Mouse (Mus musculus) left cerebral cortex, postnatal 4 days (tissue): ENCODE results near the gene Krt82. TPM values are rescaled to one million over a fixed set of nuclear protein-coding genes. Genes with fewer than 3 reads are reported as not detected.

ENCODE experiments used
- DNase-seq: peaks from one replicate; pipeline ENCODE4 v3.0.0-alpha.2; 2022
- intact Hi-C: fragments of 180-260 bp; cut with DNase I; formaldehyde crosslinking; loops from one replicate; pipeline ENCODE4 v1.15.1; 2025
- total RNA-seq, 2 experiments: library from RNA; stranded (reverse); gene quantifications; 2 replicates each; pipeline ENCODE4 v1.2.3; 2021

Gene Krt82
- not detected for total RNA-seq

DNA sequence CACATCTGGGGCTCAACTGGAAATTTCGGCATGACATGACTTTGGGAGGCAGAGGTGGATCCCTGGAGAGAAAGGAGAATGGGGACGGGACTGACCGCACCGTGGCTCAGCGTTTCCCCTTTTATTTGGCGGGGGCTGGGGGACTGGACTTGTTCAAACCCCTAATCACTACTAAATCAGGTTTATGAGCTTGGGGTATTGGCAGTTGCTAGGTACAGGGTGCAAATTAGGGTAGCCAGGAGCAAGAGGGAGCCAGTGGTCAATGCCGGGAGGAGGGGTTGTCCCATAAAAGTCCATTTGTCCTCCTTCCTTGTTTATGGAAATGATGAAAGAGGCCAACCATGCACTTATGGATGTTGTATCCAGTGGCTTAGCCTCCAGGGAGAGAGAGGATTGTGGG, at the start of gene Krt82:
TSS of gene Krt82 (minus strand) at position 101 of the 400 bp plus-strand sequence.
- no peak for DNase-seq
- intact Hi-C loops = no loop called here

DNA sequence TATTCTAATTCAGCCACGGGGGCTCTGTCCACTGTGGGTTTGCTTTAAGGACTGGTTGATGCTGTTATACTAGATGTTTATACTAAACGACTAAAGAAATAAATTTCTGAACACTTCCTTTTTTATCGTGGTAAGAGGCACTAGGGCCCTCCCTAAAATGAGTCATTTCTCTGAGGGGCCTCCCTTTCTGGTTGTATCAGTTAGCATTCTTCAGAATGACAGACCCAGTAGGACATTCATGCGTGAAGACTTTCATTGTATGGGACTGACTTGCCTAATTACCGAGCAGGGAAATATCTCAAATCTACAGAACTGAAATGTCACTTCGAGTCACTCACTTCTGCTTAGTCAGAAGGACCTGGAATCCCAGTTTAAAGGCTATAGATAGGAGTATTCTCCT, 48.7 kb upstream of the Krt82 start:
- intact Hi-C loops = no loop called here
- DNase-seq = no peak

DNA sequence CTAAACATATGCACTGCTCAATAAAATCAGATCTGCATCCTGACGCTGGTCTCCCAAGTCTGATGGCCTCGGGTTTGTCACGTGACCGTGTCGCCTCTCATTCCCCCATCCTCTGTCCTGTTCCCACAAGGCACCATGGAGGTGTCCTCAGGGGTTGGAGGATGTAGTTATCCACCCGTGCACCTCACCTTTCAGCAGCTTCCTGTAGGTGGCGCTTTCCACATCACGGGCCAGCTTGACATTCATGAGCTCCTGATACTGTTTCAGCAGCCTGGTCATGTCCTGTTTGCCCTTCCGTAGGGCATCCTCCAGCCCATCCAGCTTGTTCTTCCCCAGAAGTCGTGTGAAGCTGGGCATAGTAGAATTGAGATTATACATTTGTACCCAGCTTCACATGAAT, 37.7 kb upstream of the Krt82 start:
- intact Hi-C loops = no loop called here
- DNase-seq = no peak

DNA sequence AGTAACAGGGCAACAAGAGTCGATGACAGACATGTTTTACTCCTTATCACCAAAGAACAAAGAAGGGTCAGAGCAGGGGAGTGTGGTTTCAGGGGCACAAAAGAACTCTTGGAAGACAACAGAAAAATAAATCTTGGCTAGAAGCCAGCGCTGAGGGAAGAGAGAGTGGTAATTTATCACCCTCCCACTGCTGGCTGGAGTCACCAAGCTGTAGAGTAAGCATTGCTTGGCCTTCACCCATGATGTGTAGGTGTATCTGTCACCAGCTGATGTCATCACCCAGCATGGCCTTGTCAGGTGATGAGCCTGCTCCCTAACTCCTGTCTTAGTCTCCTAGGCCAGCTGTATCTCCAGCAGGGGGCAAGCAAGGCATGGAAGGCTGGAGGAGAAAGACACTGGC, 34.0 kb upstream of the Krt82 start:
- no peak for DNase-seq
- intact Hi-C loops = no loop called here

DNA sequence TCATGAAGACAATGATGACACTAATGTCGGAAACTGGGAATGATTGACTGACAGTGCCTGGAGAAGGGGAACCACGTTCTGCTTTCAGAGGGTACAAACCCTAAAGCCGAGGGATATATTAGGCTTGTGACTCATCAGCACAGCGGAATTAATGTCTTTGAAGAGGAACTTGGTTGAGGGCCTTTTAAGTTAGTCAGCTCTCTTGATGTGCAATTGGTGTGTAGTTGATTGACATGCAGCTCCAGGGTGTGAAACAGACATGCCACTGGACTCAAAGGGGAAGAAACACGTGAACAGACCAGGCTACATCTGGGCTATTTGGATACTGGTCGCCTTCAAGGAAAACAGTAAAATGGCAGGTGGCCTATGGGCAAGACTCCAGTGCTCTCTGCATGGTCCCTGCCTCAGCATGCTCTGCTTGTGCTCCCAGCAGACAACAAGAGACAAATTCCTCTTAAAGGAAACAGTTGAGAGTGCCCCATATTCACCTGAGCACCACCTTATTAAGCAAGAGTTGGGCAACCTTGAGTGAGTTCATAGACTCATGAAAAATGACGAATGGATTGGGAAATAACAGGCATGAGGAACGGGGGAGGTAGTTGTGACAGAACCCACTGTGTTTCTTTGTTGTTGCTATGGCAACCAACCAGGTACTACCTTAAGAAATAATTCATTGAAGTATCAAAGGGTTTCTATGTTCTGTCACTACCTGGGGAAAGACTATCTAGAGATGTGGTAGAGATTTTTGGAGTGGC, 32.9 kb upstream of the Krt82 start:
- intact Hi-C loops = no loop called here
- DNase-seq = no peak

DNA sequence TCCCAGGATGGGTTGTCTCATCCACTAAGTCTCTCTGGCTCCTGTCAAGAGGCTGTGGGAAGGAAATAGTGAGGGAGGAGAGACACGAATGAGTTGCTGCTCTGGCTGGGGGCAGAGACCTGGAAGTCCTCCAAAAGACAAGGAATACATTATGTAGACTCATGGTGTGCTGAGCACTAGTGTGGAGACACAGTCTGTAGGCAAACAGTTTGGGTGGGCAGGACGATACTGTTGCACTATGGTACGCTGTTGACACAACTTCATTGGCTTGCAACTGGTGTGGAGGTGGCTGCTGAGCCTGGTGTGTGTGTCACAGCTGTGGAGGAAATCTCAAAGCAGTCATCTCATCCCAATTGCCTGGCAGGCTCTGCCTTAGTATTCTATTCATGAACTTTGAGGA, 31.2 kb upstream of the Krt82 start:
- intact Hi-C loops = no loop called here
- no peak for DNase-seq

DNA sequence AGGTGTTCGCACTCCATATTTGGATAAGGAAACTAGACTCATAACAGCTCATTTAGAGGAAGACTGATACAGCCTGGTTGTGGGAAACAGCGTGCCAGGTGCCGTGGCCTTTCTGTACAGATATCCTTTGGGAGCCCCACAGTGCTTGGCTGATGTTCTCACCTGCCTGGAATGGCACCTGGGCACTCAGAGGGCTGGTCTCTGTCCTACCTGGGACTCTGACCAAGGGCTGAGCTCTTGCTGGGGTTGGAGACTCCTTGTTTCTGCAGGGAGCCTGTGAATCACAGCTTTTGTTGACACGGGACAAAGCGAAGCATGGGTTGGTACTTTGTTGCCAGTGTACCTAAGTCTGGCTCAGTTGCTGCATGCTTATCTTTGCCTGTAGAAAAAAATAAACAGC, 25.0 kb upstream of the Krt82 start:
- no peak for DNase-seq
- intact Hi-C loops = no loop called here

DNA sequence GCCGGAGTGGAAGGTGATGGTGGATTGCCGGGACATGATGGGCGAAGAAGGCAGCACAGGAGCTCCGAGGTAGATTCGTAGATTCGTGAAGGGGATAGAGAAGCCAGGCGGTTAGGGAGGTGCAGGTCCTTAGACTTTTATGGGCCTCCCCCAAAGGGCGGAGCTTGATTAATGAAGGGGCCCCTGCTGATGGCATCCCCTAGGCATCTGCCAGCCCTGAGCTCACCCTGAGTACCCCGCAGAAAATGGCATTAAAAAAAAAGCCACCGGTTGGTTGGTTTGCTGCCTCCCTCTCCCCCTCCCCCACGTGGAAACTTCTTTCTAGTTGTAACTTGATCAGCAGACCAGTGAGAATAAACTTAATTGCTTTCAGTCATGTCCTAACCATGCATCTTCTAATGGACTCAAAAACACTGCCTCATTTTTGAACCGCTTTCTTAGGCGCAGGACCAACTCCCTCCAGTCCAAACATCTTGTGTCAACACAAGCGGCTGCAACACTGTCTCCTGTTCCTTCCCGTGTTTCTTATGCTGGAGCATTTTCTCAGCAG, 23.4 kb upstream of the Krt82 start, which contains the start of gene Krt75:
TSS of gene Krt75 (minus strand) at position 109 of the 550 bp plus-strand sequence.
- no peak for DNase-seq
- intact Hi-C loops = no loop called here

DNA sequence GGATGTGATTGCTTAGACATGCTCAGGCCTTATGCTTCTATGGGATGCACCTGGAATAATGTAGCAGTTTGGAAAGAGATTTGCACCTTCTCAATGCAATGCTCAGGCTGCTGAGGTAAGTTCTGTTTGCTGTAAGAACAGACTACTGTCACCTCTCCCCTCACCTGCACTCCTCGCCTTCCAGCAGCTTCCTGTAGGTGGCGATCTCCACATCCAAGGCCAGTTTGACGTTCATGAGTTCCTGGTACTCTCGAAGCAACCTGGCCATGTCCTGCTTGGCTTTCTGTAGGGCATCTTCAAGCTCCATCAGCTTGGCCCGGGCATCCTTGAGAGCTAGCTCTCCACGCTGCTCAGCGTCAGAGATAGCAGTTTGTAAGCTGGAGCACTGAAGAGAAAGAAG, 17.3 kb upstream of the Krt82 start:
- DNase-seq = no peak
- intact Hi-C loops = no loop called here

DNA sequence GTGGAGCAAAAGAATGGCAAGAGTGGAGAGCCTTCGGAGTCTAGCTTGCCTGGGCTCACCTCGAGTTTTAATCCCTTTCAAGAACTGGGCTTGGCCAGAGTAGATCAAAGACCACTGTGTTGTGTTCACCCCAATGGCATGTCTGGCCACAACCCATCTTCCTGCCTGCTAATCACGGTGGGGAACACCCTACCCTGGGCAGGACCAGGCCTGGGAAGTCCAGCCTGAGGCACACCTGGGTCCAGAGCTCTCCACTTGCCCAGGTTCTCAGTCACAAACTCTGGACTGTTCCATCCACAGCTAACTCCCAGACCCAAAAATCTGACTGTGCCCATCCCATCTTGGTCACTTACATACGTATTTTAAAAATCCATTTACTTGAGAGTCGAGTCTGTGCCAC, 12.4 kb upstream of the Krt82 start, which contains the start of gene Krt90:
TSS of gene Krt90 (minus strand) at position 101 of the 400 bp plus-strand sequence.
- intact Hi-C loops = no loop called here
- no peak for DNase-seq

DNA sequence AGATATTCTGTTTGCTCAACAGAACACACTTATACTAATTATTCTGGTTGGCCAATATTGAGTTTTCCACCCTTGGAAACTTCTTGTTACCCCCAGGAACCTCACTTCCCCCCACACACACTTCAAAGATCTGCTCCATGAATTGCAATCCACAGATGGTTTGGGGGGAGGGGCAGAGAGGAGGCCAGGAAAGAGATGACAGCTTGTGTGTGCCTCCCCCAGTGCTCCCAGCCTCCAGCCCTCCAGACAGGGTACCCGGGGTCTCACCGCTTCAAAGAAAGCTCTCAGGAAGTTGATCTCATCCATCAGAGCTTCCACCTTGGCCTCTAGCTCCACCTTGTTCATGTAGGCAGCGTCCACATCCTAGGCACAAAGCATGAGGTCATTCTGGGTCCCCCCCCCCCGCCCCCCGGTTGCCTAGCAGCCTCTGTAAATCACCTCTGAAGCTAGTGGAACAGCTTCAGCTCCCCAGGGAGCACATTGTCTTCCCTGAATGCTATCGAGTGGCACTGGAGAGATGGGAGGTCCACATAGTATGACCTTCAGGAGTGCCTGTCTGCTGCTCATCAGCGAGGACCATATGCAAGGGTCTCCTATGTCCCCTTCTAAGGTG, 7.7 kb upstream of the Krt82 start:
- intact Hi-C loops = no loop called here
- no peak for DNase-seq

DNA sequence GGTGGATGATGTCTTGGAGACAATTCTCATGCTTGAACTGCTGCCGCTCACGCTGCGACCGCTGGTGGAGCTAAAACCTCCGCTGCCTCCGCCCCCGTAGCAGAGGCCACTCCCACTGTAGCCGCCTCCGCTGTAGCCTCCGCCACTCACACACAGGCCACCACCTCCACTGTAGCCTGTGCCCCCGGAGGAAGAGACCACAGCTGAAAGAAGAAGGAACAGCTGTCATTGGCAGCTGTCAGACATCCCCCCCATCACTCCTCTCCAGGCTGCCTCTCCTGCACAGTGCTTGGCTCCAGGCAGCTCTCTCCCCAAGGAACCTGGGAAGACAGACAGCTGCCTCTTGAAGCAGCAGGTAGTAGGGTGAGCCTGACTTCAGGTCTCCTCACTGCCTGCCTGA, 2.7 kb upstream of the Krt82 start:
- intact Hi-C loops = no loop called here
- peak; percentile 59 for DNase-seq

DNA sequence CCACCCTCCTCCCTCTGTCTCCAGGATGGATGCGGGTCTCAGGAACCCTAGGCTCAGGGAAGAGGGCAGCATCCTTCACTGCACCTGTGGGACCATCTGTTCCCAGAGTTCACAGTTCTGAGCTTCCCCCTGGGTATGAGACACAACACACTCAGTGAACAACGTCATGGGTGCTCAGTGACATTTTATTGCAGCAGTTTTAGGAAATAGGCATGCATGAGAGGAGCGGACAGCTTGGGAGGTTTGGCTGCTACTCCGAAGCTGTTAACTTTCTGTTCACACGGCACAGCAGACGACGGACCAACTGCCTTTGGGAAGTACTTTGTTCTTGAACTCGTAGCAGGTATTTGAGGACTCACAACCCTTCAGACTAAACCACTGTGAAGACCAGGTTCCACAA, 1.7 kb upstream of the Krt82 start:
- intact Hi-C loops = no loop called here
- DNase-seq = no peak

DNA sequence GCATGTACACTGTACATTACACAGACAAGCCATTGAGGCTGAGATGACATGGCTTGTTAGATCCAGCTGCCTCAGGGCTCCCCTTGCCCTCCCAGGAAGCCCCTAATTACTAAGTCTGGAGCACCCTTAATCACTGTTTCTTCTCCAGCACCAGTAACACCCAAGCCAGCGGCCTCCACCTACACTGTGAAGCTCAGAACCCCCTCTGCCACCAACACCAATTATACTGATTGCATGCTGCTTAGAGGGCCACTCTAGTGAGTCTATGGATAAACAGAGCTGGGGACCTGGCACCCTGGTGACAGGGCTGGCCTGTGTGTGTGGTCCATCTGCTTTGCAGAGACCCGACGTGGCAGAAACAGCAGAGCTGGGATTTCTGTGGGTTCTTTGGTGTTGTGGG, 6.0 kb downstream of the Krt82 start:
- no peak for DNase-seq
- intact Hi-C loops = no loop called here

DNA sequence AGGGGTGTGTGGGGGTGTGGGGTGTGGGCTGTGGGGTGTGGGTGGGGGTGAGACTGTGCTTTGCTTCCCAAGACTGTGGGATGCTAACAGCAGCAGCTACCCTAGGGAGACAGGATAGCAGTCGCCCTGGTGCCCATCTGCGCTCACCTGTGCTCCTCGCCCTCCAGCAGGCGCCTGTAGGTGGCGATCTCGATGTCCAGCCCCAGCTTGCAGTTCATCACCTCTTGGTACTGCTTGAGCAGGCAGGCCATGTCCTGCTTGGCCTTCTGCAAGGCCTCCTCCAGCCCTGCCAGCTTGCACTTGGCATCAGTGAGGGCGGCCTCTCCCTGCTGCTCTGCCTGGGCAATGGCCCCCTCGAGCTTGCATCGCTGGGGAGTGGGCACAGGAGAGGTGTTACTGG, 7.9 kb downstream of the Krt82 start:
- DNase-seq = no peak
- intact Hi-C loops = no loop called here

DNA sequence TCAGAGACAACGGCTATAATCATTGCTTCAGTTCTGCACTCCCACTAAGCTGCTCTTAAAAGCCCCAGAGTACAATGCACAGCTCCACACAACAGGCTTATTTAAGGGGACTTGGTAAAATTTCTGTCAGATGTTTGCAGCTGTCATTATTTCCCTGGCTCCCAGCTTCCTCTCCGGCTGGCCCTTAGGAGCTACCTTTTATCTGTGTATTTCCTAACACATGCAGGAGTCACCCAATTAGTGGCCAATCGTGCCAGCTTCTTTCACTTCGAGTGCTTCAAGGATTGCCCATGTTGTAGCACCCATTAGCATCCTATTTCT, 11.9 kb downstream of the Krt82 start:
- intact Hi-C loops = no loop called here
- DNase-seq = no peak

DNA sequence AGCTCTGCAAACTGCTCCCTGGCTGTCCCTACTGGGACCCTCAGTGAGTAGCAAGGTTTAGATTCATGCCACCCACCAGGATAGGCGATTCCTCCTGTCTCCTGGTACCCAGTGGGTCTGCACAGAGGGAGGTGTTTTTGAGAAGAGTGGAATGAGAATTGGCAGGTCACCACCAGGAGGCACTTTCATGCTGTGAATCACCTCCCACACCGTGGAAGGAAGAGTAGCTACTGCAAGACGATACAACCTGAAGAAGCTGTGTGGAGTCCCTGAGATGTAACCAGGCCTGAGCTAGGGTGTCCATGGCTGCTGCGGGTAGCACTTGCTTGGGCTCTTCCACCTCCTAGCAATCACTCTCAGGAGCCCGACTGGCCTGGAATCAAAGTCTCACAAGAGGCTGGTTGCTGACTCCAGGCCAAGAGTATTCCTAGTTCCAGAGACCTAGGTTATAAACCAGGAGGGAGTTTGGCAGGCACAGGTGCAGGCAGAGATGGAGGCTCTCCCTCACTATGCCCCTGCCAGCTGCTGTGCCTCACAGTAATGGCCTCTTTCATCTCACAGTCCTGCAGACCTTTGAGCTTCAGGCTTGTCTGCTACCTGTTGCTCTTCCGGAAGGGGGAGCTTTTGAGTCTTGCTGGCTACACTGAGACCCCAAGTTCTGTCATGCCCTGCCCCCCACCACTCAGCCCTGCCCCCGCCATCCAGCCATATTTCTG, 12.4 kb downstream of the Krt82 start:
- no peak for DNase-seq
- intact Hi-C loops = no loop called here

DNA sequence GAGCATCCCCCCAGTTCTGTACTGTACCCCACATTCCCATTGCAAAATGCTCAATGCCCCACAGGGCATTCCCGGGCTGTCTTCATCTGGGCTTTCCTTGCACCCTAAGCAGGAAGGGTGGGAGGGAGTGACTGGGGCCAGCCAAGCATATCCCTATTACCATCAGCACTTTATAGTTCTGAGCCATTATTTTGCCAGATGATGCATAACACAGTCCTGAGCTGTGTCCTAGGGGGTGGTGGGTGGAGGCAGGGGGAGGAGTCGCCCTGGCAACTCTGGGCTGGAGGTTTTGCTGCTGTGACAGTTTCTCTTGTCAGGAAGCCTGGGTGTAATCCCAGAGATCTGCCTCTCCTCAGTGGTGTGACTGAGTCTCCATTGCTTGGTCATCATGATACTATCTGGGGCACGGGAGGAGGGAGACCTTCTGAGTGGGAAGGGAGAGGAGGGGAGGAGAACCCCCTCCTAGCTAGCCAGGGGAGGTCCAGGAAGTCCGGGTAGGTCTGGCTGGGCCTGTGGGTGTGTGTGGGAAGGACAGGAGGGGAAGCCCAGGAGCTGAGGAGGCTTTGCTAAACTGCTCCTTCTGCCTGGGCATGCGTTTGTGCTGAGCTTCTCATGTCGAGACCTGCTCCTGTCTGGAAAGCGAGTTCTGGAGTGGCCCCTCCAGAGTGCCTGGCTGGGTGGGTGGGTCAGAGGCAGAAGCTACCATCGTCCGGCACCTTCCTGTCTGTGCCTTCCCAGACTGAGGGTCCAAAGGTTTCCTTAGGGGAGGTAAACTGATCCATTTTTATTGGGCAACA, 14.2 kb downstream of the Krt82 start:
- DNase-seq = no peak
- intact Hi-C loops = no loop called here

DNA sequence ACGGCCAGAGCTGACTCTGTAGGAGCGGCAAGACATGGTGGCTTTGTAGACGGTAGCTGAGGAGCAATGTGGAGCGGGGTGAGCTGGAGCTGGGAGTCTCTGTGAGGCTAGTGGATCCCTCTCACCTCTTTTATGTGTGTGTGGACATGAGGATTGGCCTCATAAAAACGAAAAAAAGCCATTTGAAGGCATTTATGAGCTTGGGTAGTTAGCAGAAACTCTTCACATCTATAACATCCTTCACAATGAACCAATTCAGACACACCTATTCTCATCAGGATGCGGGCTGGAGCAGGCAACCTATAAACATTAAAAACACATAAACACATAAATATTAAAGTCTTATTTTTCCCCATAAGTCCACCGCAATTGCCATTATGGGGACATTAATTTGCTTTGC, 17.7 kb downstream of the Krt82 start, which contains the start of gene Krt84:
TSS of gene Krt84 (minus strand) at position 101 of the 400 bp plus-strand sequence.
- no peak for DNase-seq
- intact Hi-C loops = no loop called here

DNA sequence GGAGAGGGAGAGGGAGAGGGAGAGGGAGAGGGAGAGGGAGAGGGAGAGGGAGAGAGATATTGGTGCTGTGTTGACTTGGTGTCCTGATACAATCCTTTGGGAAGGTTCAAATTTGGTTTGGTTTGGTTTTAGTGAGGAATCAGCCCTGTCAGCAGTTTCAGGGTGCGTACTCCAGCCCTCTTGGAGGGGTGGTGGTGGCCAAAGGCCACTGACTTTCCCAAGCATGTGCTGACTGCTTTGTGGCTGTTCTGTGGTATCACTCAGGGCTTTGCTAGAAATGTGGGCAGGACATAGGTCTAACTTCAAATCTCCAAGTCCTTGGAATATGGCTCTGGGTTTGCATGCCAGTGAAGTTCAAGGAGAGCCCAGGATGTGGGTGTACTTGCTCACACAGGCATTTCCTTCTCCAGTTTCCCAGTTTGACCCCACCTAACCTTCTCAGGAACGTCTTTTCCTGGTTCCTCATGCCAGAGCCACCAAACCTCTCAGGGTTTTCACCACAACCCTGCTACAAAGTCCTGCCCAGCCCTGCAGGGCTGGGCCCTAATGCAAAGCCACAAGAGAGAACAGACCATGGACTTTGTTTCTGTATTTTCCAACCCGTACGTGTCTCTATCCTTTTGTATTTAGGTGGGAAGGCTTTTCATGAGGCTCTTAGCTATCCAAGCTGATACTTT, 27.8 kb downstream of the Krt82 start:
- DNase-seq = no peak
- intact Hi-C loops = loop anchor here (5.0 kb wide), 2 partner anchors 185 to 250 kb away; no protein-coding TSS in a partner anchor
